Mouse (Mus musculus) heart, embryonic 16.5 days (tissue): ENCODE measurements around the gene Map3k21. TPM values are rescaled to one million over a fixed set of nuclear protein-coding genes. Genes with fewer than 3 reads are reported as not detected.

Experiments used
- ATAC-seq: fragments of 200-750 bp; cut with Nextera tagmentation; replicated peaks from 2 replicates; pipeline ENCODE4 v1.8.0; 2017; ENCODE audit warnings: moderate number of reproducible peaks; ENCODE audit not compliant: insufficient read depth, low FRiP score; ENCODE audit errors: extremely low read depth
- H3K27ac ChIP-seq: fragments of 300-500 bp; sonication (generic); 2 replicates; pipeline ENCODE4 v1.5.1; 2014; ENCODE audit warnings: mild to moderate bottlenecking, low read length, control low read depth, moderate library complexity
- H3K27me3 ChIP-seq: fragments of 300-500 bp; sonication (generic); 2 replicates; pipeline ENCODE4 v1.6.1; 2014; ENCODE audit warnings: low read length, mixed read lengths; ENCODE audit not compliant: control insufficient read depth, insufficient read depth
- H3K36me3 ChIP-seq: fragments of 300-500 bp; sonication (generic); 2 replicates; pipeline ENCODE4 v1.6.1; 2014; ENCODE audit not compliant: control insufficient read depth, insufficient read depth
- H3K4me1 ChIP-seq: fragments of 300-500 bp; sonication (generic); 2 replicates; pipeline ENCODE4 v1.6.1; 2014; ENCODE audit warnings: low read length, mixed read lengths; ENCODE audit not compliant: control insufficient read depth, insufficient read depth
- H3K4me2 ChIP-seq: fragments of 300-500 bp; sonication (generic); 2 replicates; pipeline ENCODE4 v1.6.1; 2014; ENCODE audit warnings: low read depth, mild to moderate bottlenecking, control low read depth, low read length
- H3K4me3 ChIP-seq: fragments of 300-500 bp; sonication (generic); 2 replicates; pipeline ENCODE4 v1.5.1; 2014; ENCODE audit warnings: mild to moderate bottlenecking, control low read depth, low read length
- H3K9ac ChIP-seq: fragments of 300-500 bp; sonication (generic); 2 replicates; pipeline ENCODE4 v1.6.1; 2014; ENCODE audit warnings: low read length, control low read depth
- H3K9me3 ChIP-seq: fragments of 300-500 bp; sonication (generic); replicated peaks from 2 replicates; pipeline ENCODE4 v1.6.1; 2016; ENCODE audit warnings: low read length; ENCODE audit not compliant: control insufficient read depth
- WGBS: fragments of 180-500 bp; shearing (Covaris S2); extraction: QIAGEN DNeasy Blood & Tissue Kit; methylation state at CpG from one replicate; pipeline ENCODE4 v1.1.7; 2014; 5-methylcytosine and 5-hydroxymethylcytosine counted together
- polyA plus RNA-seq: library from polyadenylated mRNA; unstranded; fragments of >200 nt; fragmentation: Nextera tagmentation; extraction: Ambion mirVana; gene quantifications from 2 replicates; pipeline ENCODE4 v1.2.1, GENCODE M21; 2015

Map3k21 gene
- polyA plus RNA-seq, 1 experiment from 2014 or later, result 0.13 TPM

DNA sequence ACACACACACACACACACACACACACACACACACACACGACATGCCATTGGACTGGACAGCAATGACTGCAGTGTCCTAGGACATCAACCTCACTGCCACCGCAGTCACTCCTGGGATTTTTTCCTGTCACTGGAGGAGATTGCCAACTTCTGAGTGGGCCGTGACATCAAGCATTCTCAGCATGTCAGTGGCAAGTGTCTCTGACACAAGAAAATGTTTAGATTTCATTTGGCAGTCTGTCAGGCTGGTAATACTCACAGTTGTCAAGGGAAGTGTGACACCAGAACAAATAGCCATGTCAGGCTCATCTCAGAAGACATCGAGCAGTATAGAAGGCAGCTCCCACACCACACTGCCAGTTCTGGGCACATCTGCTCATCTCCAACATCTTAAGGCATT is 29.8 kb upstream of the Map3k21 start:
- Histone ChIP-seq H3K36me3 (no peaks in the 10 kb centered on the region), H3K27ac (no peak overlapping the region; the same call in 1 of the 2 replicates), H3K27me3 (no peaks in the 10 kb centered on the region), H3K9ac (no peak overlapping the region), H3K4me1 (peaks cover 6% of the 10 kb centered on the region; the same call in 1 of the 2 replicates), H3K9me3 (0 out of 2 replicates have a peak, but pooled peaks cover 2% of the 10 kb centered on the region), H3K4me3 (no peak overlapping the region), H3K4me2 (no peak overlapping the region)
- WGBS, result 35% methylated on average over 4 of the region's 4 CpGs
- ATAC-seq, result peak; percentile 70

DNA sequence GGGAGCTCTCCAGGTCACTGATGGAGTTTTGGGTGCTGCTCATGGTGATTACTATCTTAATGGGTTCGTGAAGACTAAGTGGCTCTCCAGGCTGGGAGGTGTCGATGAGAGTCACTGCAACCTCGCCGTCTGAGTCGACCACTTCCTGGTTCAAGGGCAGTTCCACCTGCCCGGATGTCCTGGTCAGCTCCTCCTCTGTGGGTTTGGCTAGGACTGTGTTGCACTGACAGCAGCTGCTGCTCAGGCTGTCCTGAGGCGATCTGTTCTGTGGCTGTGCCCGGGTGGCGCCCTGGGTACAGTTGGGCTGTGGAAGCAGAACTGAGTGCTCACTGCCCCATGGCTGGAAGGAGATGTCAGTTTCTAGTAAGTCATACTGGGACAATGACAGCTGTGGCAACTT is 22.7 kb upstream of the Map3k21 start:
- no peak overlapping the region for H3K9ac ChIP-seq
- H3K4me3 ChIP-seq, result no peak overlapping the region
- 64% methylated on average over 9 of the region's 9 CpGs for WGBS
- no peaks in the 10 kb centered on the region for H3K36me3 ChIP-seq
- 0 out of 2 replicates have a peak, but pooled peaks cover 2% of the 10 kb centered on the region for H3K9me3 ChIP-seq
- H3K4me1 ChIP-seq, result 0 out of 2 replicates have a peak, but pooled peaks cover 2% of the 10 kb centered on the region
- no peak for ATAC-seq
- no peak overlapping the region for H3K4me2 ChIP-seq
- no peak overlapping the region for H3K27ac ChIP-seq
- H3K27me3 ChIP-seq, result no peaks in the 10 kb centered on the region

GRCm38 (mm10) chr8:125889920-125890319 is 20.3 kb upstream of the Map3k21 start:
- 64% methylated on average over 3 of the region's 3 CpGs for WGBS
- no peak for ATAC-seq

DNA sequence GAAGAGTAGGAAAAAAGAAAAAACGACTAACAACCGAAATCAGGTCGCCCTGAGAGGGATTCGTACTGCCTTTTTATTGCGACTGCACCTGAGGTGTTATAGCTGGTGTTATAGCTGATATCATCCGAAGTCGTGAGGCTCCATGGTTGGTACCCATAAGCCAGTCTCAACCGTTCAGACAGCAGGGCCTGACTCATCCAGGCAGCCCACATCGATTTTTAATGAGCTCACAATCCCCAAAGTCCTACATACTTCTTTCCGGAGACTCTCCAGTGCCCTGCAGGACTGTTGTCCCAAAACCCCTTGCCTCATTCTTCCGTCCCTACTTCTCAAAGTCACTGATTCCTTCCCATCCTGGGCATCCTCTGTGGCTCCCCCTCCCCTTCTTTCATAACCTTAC is 12.9 kb upstream of the Map3k21 start:
- H3K4me2 ChIP-seq, result no peak overlapping the region
- H3K9me3 ChIP-seq, result no peaks in the 10 kb centered on the region
- peaks cover 22% of the 10 kb centered on the region for H3K27me3 ChIP-seq
- peaks cover 3% of the 10 kb centered on the region; the same call in 1 of the 2 replicates for H3K4me1 ChIP-seq
- no peak overlapping the region for H3K4me3 ChIP-seq
- H3K36me3 ChIP-seq, result no peaks in the 10 kb centered on the region
- WGBS, result 56% methylated on average over 11 of the region's 11 CpGs
- no peak overlapping the region for H3K27ac ChIP-seq
- ATAC-seq, result no peak
- H3K9ac ChIP-seq, result no peak overlapping the region

More at GRCm38 (mm10) chr8:125889920-125890319, 20.3 kb upstream of the Map3k21 start:
- Histone ChIP-seq H3K36me3 (no peaks in the 10 kb centered on the region), H3K4me1 (no peaks in the 10 kb centered on the region), H3K9ac (no peak overlapping the region), H3K27ac (no peak overlapping the region), H3K27me3 (no peaks in the 10 kb centered on the region; the same call in 1 of the 2 replicates), H3K4me2 (no peak overlapping the region), H3K9me3 (no peaks in the 10 kb centered on the region), H3K4me3 (no peak overlapping the region)

DNA sequence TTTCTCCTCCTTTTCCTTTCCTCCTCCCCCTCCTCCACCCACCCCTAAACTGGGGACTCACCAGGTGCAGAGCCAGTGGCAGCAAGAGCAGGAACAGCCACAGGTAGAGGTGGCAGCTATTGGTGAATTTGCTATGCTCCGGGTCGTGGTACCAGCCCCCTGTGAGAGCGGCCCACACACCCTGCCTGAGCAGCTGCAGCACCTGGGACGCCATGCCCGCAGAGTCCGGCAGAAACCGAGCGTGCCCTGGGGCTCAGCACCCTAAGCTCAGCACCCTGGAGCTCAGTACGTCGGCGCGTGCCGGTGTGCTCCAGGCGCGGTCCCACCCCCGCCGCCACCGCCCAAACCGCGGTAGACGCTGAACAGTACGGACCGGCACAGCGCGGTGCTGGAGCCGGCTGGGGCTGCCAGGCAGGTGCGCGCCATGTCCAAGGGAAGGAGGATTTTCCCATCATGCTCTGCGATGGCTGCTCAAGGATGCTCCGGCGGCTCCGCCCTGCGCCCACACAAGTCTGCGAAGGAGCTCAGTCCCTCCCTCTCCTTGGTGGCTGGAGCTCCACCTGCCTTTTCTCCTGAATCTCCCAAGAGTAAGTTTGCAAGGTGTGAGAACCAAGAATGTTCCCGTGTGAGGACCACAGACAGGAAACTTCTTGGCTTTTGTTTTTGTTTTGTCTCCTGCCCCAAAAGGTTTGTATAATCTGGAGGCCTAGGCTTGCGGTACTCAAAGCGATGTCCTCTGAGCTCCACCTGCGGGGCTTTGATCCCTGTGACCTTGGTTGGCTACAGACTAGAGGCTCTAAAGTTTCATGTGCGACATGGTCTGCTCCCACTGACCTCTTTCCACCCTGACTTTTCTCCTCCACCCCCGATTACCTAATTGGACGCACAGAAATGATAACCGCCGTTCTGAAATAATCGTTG is 12.1 kb upstream of the Map3k21 start, which contains the start of gene Pcnx2:
Pcnx2 (minus strand) TSS at position 450 of the 921 bp plus-strand sequence.
- Histone ChIP-seq H3K9ac (no peak within 1 kb of the TSS), H3K9me3 (no peaks in the 10 kb centered on the region), H3K36me3 (no peaks in the 10 kb centered on the region), H3K27me3 (peaks cover 22% of the 10 kb centered on the region), H3K4me1 (peaks cover 3% of the 10 kb centered on the region; the same call in 1 of the 2 replicates), H3K4me2 (peak within 1 kb of the TSS; percentile 45), H3K4me3 (0 out of 2 replicates have a peak within 1 kb of the TSS, but pooled peaks have one; percentile 24), H3K27ac (no peak within 1 kb of the TSS)
- no peak for ATAC-seq
- WGBS, result 8% methylated on average over 44 of the region's 44 CpGs

- H3K9ac ChIP-seq, result no peak overlapping the region
- peaks cover 3% of the 10 kb centered on the region; the same call in 1 of the 2 replicates for H3K4me1 ChIP-seq
- H3K27ac ChIP-seq, result no peak overlapping the region
- no peaks in the 10 kb centered on the region for H3K36me3 ChIP-seq
- no peak for ATAC-seq
- H3K27me3 ChIP-seq, result peaks cover 22% of the 10 kb centered on the region
- H3K9me3 ChIP-seq, result no peaks in the 10 kb centered on the region
- WGBS, result 0% methylated on average over 6 of the region's 6 CpGs
- no peak overlapping the region for H3K4me3 ChIP-seq
- H3K4me2 ChIP-seq, result no peak overlapping the region
Measured at GRCm38 (mm10) chr8:125898899-125899298, 11.4 kb upstream of the Map3k21 start.

- H3K9me3 ChIP-seq, result no peaks in the 10 kb centered on the region
- no peak overlapping the region for H3K27ac ChIP-seq
- H3K4me3 ChIP-seq, result no peak overlapping the region
- ATAC-seq, result no peak
- H3K4me1 ChIP-seq, result peaks cover 3% of the 10 kb centered on the region; the same call in 1 of the 2 replicates
- no peak overlapping the region for H3K9ac ChIP-seq
- no peak overlapping the region for H3K4me2 ChIP-seq
- H3K36me3 ChIP-seq, result no peaks in the 10 kb centered on the region
- 36% methylated on average over 2 of the region's 2 CpGs for WGBS
- peaks cover 22% of the 10 kb centered on the region for H3K27me3 ChIP-seq
Measured at GRCm38 (mm10) chr8:125901167-125901566, 9.1 kb upstream of the Map3k21 start.

DNA sequence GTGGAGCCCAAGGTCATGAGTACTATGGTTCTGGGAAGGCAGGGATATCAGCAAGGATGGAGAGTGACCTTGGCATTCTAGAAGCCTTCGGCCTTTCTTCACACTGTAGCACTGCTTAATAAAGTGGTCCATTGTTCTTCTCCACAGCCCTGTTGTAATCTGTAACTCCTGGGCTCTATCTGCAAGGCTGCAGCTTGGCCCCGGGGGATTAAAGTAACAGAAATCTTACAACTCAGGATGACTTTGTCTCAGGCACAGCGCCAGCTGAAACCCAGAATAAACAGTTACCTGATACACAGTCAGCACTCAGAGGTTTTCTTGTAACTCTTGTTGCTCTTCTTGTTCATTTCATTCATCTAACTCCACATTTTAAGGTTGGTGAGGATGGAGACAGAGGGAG is 7.7 kb upstream of the Map3k21 start:
- no peaks in the 10 kb centered on the region for H3K36me3 ChIP-seq
- H3K4me3 ChIP-seq, result no peak overlapping the region
- peaks cover 3% of the 10 kb centered on the region; the same call in 1 of the 2 replicates for H3K4me1 ChIP-seq
- peaks cover 5% of the 10 kb centered on the region for H3K9me3 ChIP-seq
- no peak for ATAC-seq
- no peak overlapping the region for H3K27ac ChIP-seq
- H3K4me2 ChIP-seq, result no peak overlapping the region
- peaks cover 14% of the 10 kb centered on the region for H3K27me3 ChIP-seq
- no peak overlapping the region for H3K9ac ChIP-seq
- 40% methylated on average over 3 of the region's 3 CpGs for WGBS

- H3K36me3 ChIP-seq, result no peaks in the 10 kb centered on the region
- no peak for ATAC-seq
- H3K27me3 ChIP-seq, result peaks cover 16% of the 10 kb centered on the region
- H3K27ac ChIP-seq, result no peak overlapping the region
- H3K4me2 ChIP-seq, result no peak overlapping the region
- no peak overlapping the region for H3K9ac ChIP-seq
- peaks cover 2% of the 10 kb centered on the region; the same call in 1 of the 2 replicates for H3K4me1 ChIP-seq
- peaks cover 6% of the 10 kb centered on the region for H3K9me3 ChIP-seq
- no peak overlapping the region for H3K4me3 ChIP-seq
- 69% methylated on average over 2 of the region's 2 CpGs for WGBS
Measured at GRCm38 (mm10) chr8:125905341-125905740, 4.9 kb upstream of the Map3k21 start.
